Mouse (Mus musculus): ENCODE data around the gene Stambpl1. TPM values are rescaled to one million over a fixed set of nuclear protein-coding genes. Genes with fewer than 3 reads are reported as not detected.

Stambpl1 gene
- total RNA-seq, 1 experiment = 5.1 TPM

DNA sequence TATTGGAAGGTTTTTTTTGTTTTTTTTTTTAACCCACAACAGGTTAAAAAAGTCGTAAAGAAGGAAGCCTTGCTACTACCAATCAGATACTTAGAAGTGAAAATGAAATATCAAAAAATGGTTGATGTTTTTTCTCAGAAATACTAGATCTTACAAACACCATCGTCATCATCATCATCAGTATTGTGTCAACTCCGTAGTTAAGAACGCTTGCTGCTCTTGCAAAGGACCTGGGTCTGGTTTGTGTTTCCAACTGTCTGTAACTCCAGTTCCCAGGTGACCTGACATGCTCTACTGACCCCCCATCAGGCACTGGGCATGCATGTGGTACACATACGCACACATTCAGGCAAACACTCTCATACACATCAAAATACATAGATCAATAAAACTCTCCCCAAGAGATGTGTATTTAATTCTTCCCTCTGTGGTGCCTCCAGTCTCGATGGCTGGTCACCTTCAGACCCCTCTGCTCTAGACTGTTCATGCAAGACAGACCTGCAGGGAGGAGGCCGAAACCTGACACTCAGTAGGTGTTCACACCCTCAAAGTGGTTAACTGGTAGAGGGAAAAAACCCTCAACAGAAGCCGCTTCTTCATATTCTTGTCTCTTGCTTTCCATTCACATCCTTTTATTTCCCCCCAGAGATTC lies 18.0 kb downstream of the Stambpl1 start:
- H3K36me3 ChIP-seq (ENCODE audit: control insufficient read depth, insufficient read depth, low read length, poor library complexity, severe bottlenecking) = no peaks in the 10 kb centered on the region
- H3K4me1 ChIP-seq (ENCODE audit: control insufficient read depth in 2 of 2, insufficient read depth in 2 of 2, low read length in 2 of 2, poor library complexity in 1 of 2) = peaks cover 2% of the 10 kb centered on the region in 2 experiments; a peak in 2 of 4 replicates
- TF ChIP-seq MAFK (IDR thresholded peaks at IDR 0.05; ENCODE audit: insufficient read depth, low read depth, low read length) (no peak), ZC3H11A (IDR thresholded peaks at IDR 0.05; ENCODE audit: borderline replicate concordance, low read depth, low read length) (no peak), ZNF384 (IDR thresholded peaks at IDR 0.05; ENCODE audit: low read depth, low read length) (no peak), HCFC1 (IDR thresholded peaks at IDR 0.05; ENCODE audit: borderline replicate concordance, insufficient read depth, low read length) (no peak), CHD2 (IDR thresholded peaks at IDR 0.05; ENCODE audit: low read depth, low read length) (no peak)
- DNase-seq (ENCODE audit: low read depth, low spot score) = no peak
- in situ Hi-C loops (cut with MboI; ENCODE audit: low sequenced_read_pairs in 2 of 2, unreplicated experiment in 2 of 2) = no loop called here
- H3K9ac ChIP-seq (ENCODE audit: insufficient read depth, low read depth, low read length, poor library complexity, severe bottlenecking) = no peak overlapping the region
- H3K9me3 ChIP-seq (ENCODE audit: control insufficient read depth, insufficient read depth, low read depth, low read length) = no peaks in the 10 kb centered on the region
- H3K4me3 ChIP-seq (ENCODE audit: insufficient read depth in 1 of 2, low read depth in 1 of 2, low read length in 2 of 2, poor library complexity in 1 of 2, severe bottlenecking in 1 of 2) = no peak overlapping the region
- no peak overlapping the region for H3K27ac ChIP-seq (ENCODE audit: insufficient read depth, low read depth, low read length, poor library complexity, severe bottlenecking)

DNA sequence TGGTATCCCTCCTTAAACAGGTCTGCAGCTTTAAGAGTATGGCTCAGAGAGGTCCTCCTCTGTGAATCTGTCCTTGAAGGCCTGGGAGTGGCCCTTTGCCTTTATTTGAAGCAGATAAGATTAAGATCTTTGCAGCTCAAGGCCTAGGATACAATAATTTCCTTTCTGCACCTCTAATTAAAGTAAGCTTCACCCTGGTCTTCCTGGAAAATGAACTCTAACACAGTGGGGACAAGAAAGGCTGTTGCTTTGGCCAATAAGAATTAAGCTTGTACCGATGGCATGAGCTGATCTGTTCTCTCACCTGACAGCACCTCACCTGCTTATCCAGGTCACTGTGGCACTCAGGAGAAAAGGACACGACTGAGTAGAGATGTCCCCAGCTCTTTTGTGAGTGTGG lies 18.8 kb downstream of the Stambpl1 start:
- Histone ChIP-seq H3K4me3 (ENCODE audit: insufficient read depth in 1 of 2, low read depth in 1 of 2, low read length in 2 of 2, poor library complexity in 1 of 2, severe bottlenecking in 1 of 2) (no peak overlapping the region), H3K9me3 (ENCODE audit: control insufficient read depth, insufficient read depth, low read depth, low read length) (no peaks in the 10 kb centered on the region), H3K9ac (ENCODE audit: insufficient read depth, low read depth, low read length, poor library complexity, severe bottlenecking) (no peak overlapping the region), H3K36me3 (ENCODE audit: control insufficient read depth, insufficient read depth, low read length, poor library complexity, severe bottlenecking) (no peaks in the 10 kb centered on the region), H3K27ac (ENCODE audit: insufficient read depth, low read depth, low read length, poor library complexity, severe bottlenecking) (no peak overlapping the region), H3K4me1 (ENCODE audit: control insufficient read depth in 2 of 2, insufficient read depth in 2 of 2, low read length in 2 of 2, poor library complexity in 1 of 2) (peaks cover 2% of the 10 kb centered on the region in 2 experiments; a peak in 2 of 4 replicates)
- TF ChIP-seq MAFK (IDR thresholded peaks at IDR 0.05; ENCODE audit: insufficient read depth, low read depth, low read length) (no peak), ZNF384 (IDR thresholded peaks at IDR 0.05; ENCODE audit: low read depth, low read length) (no peak), ZC3H11A (IDR thresholded peaks at IDR 0.05; ENCODE audit: borderline replicate concordance, low read depth, low read length) (no peak), HCFC1 (IDR thresholded peaks at IDR 0.05; ENCODE audit: borderline replicate concordance, insufficient read depth, low read length) (no peak), CHD2 (IDR thresholded peaks at IDR 0.05; ENCODE audit: low read depth, low read length) (no peak)
- no peak for DNase-seq (ENCODE audit: low read depth, low spot score)
- in situ Hi-C loops (cut with MboI; ENCODE audit: low sequenced_read_pairs in 2 of 2, unreplicated experiment in 2 of 2) = no loop called here

DNA sequence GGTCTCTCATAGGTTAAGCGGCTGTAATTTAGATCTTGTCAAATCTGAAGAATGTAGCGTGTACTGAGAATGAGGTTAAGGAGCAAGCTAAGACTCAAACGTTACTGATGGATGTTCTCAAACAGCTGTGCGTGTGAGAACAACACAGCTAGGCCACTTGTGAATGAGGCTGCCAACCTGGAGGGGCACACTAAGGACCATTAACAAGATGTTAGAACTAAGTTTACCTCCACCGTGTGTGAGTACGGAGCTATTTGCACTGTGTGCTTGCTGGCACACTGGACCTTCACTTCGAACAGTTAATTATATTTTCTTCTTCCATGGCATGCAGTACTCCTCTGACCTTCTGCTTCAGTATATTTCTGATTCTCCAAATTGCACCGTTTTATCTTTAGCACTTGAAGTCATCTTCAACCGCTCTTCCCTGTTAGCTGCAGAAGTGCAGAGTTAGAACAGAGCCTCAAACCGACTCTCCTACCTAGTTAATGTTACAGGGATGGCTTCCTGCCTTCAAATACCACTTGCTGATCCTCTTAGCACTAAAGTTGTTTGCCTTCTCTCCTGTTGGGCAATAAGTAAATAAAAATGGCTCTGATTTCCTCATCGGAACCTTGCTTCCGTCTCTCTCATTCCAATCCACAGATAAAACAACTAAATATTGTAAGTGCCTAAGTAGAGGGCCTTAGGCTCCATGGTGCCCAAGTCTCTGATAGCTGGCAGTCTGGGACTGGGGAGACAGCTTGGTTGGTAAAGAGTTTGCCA lies 20.6 kb downstream of the Stambpl1 start:
- Histone ChIP-seq H3K4me1 (ENCODE audit: control insufficient read depth in 2 of 2, insufficient read depth in 2 of 2, low read length in 2 of 2, poor library complexity in 1 of 2) (peaks cover 2% of the 10 kb centered on the region in 2 experiments; a peak in 2 of 4 replicates), H3K36me3 (ENCODE audit: control insufficient read depth, insufficient read depth, low read length, poor library complexity, severe bottlenecking) (no peaks in the 10 kb centered on the region), H3K9me3 (ENCODE audit: control insufficient read depth, insufficient read depth, low read depth, low read length) (no peaks in the 10 kb centered on the region), H3K27ac (ENCODE audit: insufficient read depth, low read depth, low read length, poor library complexity, severe bottlenecking) (no peak overlapping the region), H3K9ac (ENCODE audit: insufficient read depth, low read depth, low read length, poor library complexity, severe bottlenecking) (no peak overlapping the region), H3K4me3 (ENCODE audit: insufficient read depth in 1 of 2, low read depth in 1 of 2, low read length in 2 of 2, poor library complexity in 1 of 2, severe bottlenecking in 1 of 2) (no peak overlapping the region)
- no peak for DNase-seq (ENCODE audit: low read depth, low spot score)
- TF ChIP-seq MAFK (IDR thresholded peaks at IDR 0.05; ENCODE audit: insufficient read depth, low read depth, low read length) (no peak), ZNF384 (IDR thresholded peaks at IDR 0.05; ENCODE audit: low read depth, low read length) (no peak), CHD2 (IDR thresholded peaks at IDR 0.05; ENCODE audit: low read depth, low read length) (no peak), HCFC1 (IDR thresholded peaks at IDR 0.05; ENCODE audit: borderline replicate concordance, insufficient read depth, low read length) (no peak), ZC3H11A (IDR thresholded peaks at IDR 0.05; ENCODE audit: borderline replicate concordance, low read depth, low read length) (no peak)
- in situ Hi-C loops (cut with MboI; ENCODE audit: low sequenced_read_pairs in 2 of 2, unreplicated experiment in 2 of 2) = no loop called here

DNA sequence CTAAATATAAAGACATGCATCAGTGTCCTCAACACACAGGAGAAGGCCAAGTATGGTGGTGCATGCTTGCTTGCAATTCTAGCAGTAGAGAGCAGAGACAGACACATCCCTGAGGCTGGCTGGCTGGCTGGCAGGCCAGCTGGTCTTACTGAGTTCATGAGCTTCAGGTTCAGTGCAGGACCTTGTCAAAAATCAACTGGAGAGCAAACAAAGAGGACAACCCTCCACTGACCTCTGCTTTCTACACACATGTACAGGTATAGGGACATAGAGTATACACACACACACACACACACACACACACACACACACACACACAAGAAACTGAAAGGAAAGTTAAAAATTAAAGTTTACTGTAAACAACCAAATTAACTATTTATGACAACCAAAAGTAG lies 21.2 kb downstream of the Stambpl1 start:
- peaks cover 2% of the 10 kb centered on the region in 2 experiments; a peak in 2 of 4 replicates for H3K4me1 ChIP-seq (ENCODE audit: control insufficient read depth in 2 of 2, insufficient read depth in 2 of 2, low read length in 2 of 2, poor library complexity in 1 of 2)
- no peaks in the 10 kb centered on the region for H3K9me3 ChIP-seq (ENCODE audit: control insufficient read depth, insufficient read depth, low read depth, low read length)
- H3K4me3 ChIP-seq (ENCODE audit: insufficient read depth in 1 of 2, low read depth in 1 of 2, low read length in 2 of 2, poor library complexity in 1 of 2, severe bottlenecking in 1 of 2) = no peak overlapping the region
- H3K36me3 ChIP-seq (ENCODE audit: control insufficient read depth, insufficient read depth, low read length, poor library complexity, severe bottlenecking) = no peaks in the 10 kb centered on the region
- H3K9ac ChIP-seq (ENCODE audit: insufficient read depth, low read depth, low read length, poor library complexity, severe bottlenecking) = no peak overlapping the region
- in situ Hi-C loops (cut with MboI; ENCODE audit: low sequenced_read_pairs in 2 of 2, unreplicated experiment in 2 of 2) = no loop called here
- no peak overlapping the region for H3K27ac ChIP-seq (ENCODE audit: insufficient read depth, low read depth, low read length, poor library complexity, severe bottlenecking)
- no peak for DNase-seq (ENCODE audit: low read depth, low spot score)
- no peak for TF ChIP-seq CHD2 (IDR thresholded peaks at IDR 0.05; ENCODE audit: low read depth, low read length)

All from ES-E14 (cell line).